Mouse (Mus musculus) liver, embryonic 13.5 days (tissue): ENCODE results near the gene Car1. TPM values are rescaled to one million over a fixed set of nuclear protein-coding genes. Genes with fewer than 3 reads are reported as not detected.
"Not testable (repeated sequence)": the region's sequence is repeated elsewhere in the genome, so short reads cannot be mapped to it uniquely, and the experiment has no call there.

Experiments
- ATAC-seq: fragments of 200-750 bp; cut with Nextera tagmentation; 2 replicates; pipeline ENCODE4 v1.8.0; 2017; ENCODE audit warnings: low read depth, mild to moderate bottlenecking, moderate number of reproducible peaks, moderate library complexity
- DNase-seq: peaks from one replicate; pipeline ENCODE4 v3.0.0; 2022
- H3K27ac ChIP-seq: fragments of 300-500 bp; sonication (generic); 2 replicates; pipeline ENCODE4 v1.5.1; 2015; ENCODE audit warnings: moderate library complexity, mild to moderate bottlenecking, inconsistent platforms
- H3K27me3 ChIP-seq: fragments of 300-500 bp; sonication (generic); 2 replicates; pipeline ENCODE4 v1.6.1; 2015; ENCODE audit warnings: mild to moderate bottlenecking, inconsistent platforms
- H3K36me3 ChIP-seq: fragments of 300-500 bp; sonication (generic); 2 replicates; pipeline ENCODE4 v1.6.1; 2015; ENCODE audit warnings: mild to moderate bottlenecking, inconsistent platforms
- H3K4me1 ChIP-seq: fragments of 300-500 bp; sonication (generic); replicated peaks from 2 replicates; pipeline ENCODE4 v1.6.1; 2015; ENCODE audit warnings: inconsistent platforms
- H3K4me2 ChIP-seq: fragments of 300-500 bp; sonication (generic); 2 replicates; pipeline ENCODE4 v1.6.1; 2015; ENCODE audit warnings: inconsistent platforms, mild to moderate bottlenecking, moderate library complexity
- H3K4me3 ChIP-seq: fragments of 300-500 bp; sonication (generic); replicated peaks from 2 replicates; pipeline ENCODE4 v1.5.1; 2015; ENCODE audit warnings: mild to moderate bottlenecking, inconsistent platforms
- H3K9ac ChIP-seq: fragments of 300-500 bp; sonication (generic); 2 replicates; pipeline ENCODE4 v1.6.1; 2015; ENCODE audit warnings: mild to moderate bottlenecking, inconsistent platforms
- H3K9me3 ChIP-seq: fragments of 300-500 bp; sonication (generic); replicated peaks from 2 replicates; pipeline ENCODE4 v1.6.1; 2016; ENCODE audit warnings: inconsistent platforms
- WGBS: fragments of 180-500 bp; shearing (Covaris S2); methylation state at CpG from one replicate; pipeline ENCODE4 v1.1.7; 2015; ENCODE audit not compliant: insufficient replicate concordance; 5-methylcytosine and 5-hydroxymethylcytosine counted together
- polyA plus RNA-seq: library from polyadenylated mRNA; unstranded; fragments of >200 nt; fragmentation: Nextera tagmentation; extraction: Ambion mirVana; gene quantifications from 2 replicates; pipeline ENCODE4 v1.2.1, GENCODE M21; 2015

The Car1 gene
- polyA plus RNA-seq, 1 experiment from 2014 or later: 29.0 TPM

DNA sequence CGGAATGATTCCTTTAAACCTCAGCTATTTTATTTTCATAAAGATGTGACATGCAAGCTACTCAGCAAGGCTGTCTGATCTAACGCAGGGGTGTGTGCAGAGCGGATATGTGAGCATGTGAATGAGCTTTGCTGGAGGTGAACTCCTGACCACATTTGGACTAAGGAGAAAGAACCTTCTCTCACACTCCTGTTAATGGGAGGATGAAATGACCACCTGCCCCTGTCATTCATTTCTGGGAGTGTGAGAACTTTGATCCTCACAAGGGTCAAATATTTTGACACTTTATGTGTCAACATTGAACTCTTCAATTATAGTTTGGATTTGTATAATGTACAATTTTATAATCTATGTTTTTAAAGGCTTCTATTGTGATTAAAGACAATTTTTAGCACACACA is 25.8 kb downstream of the Car1 start:
- H3K27me3 ChIP-seq, DNase-seq, H3K4me3 ChIP-seq, H3K4me1 ChIP-seq, H3K9me3 ChIP-seq, ATAC-seq, H3K27ac ChIP-seq, H3K36me3 ChIP-seq, H3K4me2 ChIP-seq, H3K9ac ChIP-seq: not testable (repeated sequence)
- 67% methylated on average over 3 of the region's 3 CpGs for WGBS

- no peak for ATAC-seq
- H3K9ac ChIP-seq: no peak overlapping the region
- H3K27me3 ChIP-seq: no peaks in the 10 kb centered on the region
- H3K4me2 ChIP-seq: no peak overlapping the region
- no peaks in the 10 kb centered on the region for H3K36me3 ChIP-seq
- H3K27ac ChIP-seq: no peak overlapping the region
- no peaks in the 10 kb centered on the region for H3K9me3 ChIP-seq
- H3K4me3 ChIP-seq: no peak overlapping the region
- WGBS: 64% methylated on average over 2 of the region's 2 CpGs
- no peak for DNase-seq
- H3K4me1 ChIP-seq: no peaks in the 10 kb centered on the region
Observed at GRCm38 (mm10) chr3:14780212-14780611, 28.0 kb downstream of the Car1 start.

DNA sequence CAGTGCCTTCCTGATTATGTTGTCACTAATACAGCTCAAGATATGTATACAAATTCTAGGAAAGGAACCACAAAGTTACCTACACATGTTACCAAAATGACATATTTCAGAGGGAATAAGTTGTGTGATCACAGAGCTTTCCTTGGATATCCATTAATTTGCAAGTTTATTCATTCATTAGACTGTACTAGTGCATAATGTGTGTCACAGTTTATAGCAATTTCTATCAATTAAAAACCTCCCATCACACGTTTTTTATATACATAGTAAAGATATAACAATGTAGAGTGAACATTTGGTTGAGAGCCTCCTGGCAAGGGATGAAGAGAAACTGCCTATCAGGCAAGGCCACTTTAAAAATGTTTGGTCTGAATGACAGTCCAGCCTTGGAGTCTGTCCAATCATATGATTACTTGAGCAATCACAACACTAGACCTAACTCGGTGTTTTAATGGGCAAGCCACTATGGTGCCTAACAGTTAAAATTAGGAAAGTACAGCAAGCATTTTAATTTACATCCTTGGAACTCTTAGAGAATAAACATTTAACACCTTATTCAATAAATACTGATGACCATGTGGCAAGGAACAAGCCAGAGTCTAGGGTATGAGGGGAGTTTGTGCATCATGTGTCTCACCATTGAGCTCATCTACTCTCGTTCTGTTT is 31.5 kb downstream of the Car1 start:
- not testable (repeated sequence) for H3K4me3 ChIP-seq, ATAC-seq, H3K9me3 ChIP-seq, H3K4me1 ChIP-seq, H3K9ac ChIP-seq, DNase-seq, H3K27me3 ChIP-seq, H3K4me2 ChIP-seq, H3K36me3 ChIP-seq, H3K27ac ChIP-seq
- WGBS: 60% methylated on average over 3 of the region's 3 CpGs

GRCm38 (mm10) chr3:14774539-14774938 is 33.6 kb downstream of the Car1 start:
- H3K27ac ChIP-seq, H3K4me1 ChIP-seq, ATAC-seq, H3K4me2 ChIP-seq, H3K36me3 ChIP-seq, H3K9me3 ChIP-seq, DNase-seq, H3K9ac ChIP-seq, H3K27me3 ChIP-seq, H3K4me3 ChIP-seq: not testable (repeated sequence)
- 62% methylated on average over 1 of the region's 1 CpGs for WGBS

DNA sequence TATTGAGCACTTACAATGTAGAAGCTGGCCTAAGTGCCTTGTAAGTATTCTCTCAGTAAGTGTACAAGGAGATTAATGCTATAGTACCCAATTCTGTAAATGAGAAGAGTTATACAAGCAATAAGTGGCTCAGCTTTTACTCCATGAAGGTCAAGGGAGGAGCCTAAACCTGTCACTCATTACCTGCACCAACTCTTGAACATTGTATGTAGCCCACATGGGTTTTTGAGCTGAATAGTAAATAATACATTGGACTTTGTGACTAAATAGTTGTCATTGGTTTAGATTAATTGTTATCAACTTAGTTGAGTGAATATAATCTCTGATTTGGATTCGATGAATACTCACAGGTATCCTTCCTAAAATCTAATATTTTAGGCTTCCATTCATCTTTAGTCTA is 35.7 kb downstream of the Car1 start:
- 78% methylated on average over 1 of the region's 1 CpGs for WGBS
- H3K4me1 ChIP-seq, H3K27me3 ChIP-seq, H3K27ac ChIP-seq, H3K4me2 ChIP-seq, H3K4me3 ChIP-seq, ATAC-seq, H3K9ac ChIP-seq, H3K36me3 ChIP-seq, DNase-seq, H3K9me3 ChIP-seq: not testable (repeated sequence)

GRCm38 (mm10) chr3:14764755-14765566 is 43.2 kb downstream of the Car1 start:
- 32% methylated on average over 2 of the region's 2 CpGs for WGBS
- H3K27ac ChIP-seq: no peak overlapping the region
- ATAC-seq (no peak), DNase-seq (no peak)
- H3K27me3 ChIP-seq: no peaks in the 10 kb centered on the region
- no peaks in the 10 kb centered on the region for H3K4me1 ChIP-seq
- no peak overlapping the region for H3K4me3 ChIP-seq
- H3K36me3 ChIP-seq: no peaks in the 10 kb centered on the region
- H3K9me3 ChIP-seq: no peaks in the 10 kb centered on the region
- no peak overlapping the region for H3K9ac ChIP-seq
- no peak overlapping the region for H3K4me2 ChIP-seq

DNA sequence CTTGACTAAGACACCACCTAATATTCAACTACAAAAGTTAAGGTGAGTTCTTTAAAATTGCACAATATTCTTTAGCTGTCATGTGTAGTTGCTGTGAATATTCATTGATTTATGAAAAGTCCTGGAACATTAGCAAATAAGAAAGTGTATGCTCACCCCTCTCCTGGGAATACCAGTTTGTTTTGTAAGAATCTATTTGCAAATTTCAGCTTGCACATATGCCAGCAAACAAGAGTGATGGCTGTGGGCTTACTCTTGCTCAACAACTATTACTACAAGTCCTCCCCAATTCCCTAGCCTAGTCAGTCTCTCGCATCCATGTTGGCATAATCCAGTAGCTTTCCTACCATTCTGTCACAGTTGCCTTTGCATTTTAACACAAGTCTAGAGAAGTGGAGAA is 52.5 kb downstream of the Car1 start:
- WGBS: 59% methylated on average over 1 of the region's 1 CpGs
- no peak overlapping the region for H3K27ac ChIP-seq
- no peaks in the 10 kb centered on the region for H3K36me3 ChIP-seq
- no peak overlapping the region for H3K4me3 ChIP-seq
- no peak for ATAC-seq
- H3K9ac ChIP-seq: no peak overlapping the region
- H3K4me1 ChIP-seq: no peaks in the 10 kb centered on the region
- H3K4me2 ChIP-seq: no peak overlapping the region
- no peak for DNase-seq
- H3K27me3 ChIP-seq: no peaks in the 10 kb centered on the region
- no peaks in the 10 kb centered on the region for H3K9me3 ChIP-seq

GRCm38 (mm10) chr3:14746041-14746440 is 62.1 kb downstream of the Car1 start:
- ATAC-seq (no peak), DNase-seq (no peak)
- no peak overlapping the region for H3K4me2 ChIP-seq
- H3K27me3 ChIP-seq: no peaks in the 10 kb centered on the region
- 66% methylated on average over 3 of the region's 3 CpGs for WGBS
- H3K9me3 ChIP-seq: no peaks in the 10 kb centered on the region
- H3K4me3 ChIP-seq: no peak overlapping the region
- H3K27ac ChIP-seq: no peak overlapping the region
- no peaks in the 10 kb centered on the region for H3K4me1 ChIP-seq
- no peak overlapping the region for H3K9ac ChIP-seq
- H3K36me3 ChIP-seq: no peaks in the 10 kb centered on the region

- Histone ChIP-seq H3K27me3 (no peaks in the 10 kb centered on the region), H3K27ac (no peak overlapping the region), H3K4me3 (no peak overlapping the region), H3K4me2 (no peak overlapping the region), H3K9me3 (no peaks in the 10 kb centered on the region), H3K9ac (no peak overlapping the region), H3K36me3 (no peaks in the 10 kb centered on the region), H3K4me1 (no peaks in the 10 kb centered on the region)
- WGBS: 61% methylated on average over 2 of the region's 2 CpGs
- ATAC-seq: no peak
- no peak for DNase-seq
Observed at GRCm38 (mm10) chr3:14738261-14738660, 69.9 kb downstream of the Car1 start.

DNA sequence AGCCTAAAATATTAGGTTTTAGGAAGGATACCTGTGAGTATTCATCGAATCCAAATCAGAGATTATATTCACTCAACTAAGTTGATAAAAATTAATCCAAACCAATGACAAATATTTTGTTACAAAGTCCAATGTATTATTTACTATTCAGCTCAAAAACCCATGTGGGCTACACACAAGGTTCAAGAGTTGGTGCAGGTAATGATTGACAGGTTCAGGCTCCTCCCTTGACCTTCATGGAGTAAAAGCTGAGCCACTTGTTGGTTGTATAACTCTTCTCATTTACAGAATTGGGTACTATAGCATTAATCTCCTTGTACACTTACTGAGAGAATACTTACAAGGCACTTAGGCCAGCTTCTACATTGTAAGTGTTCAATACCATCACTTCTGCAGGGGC is 80.7 kb downstream of the Car1 start:
- not testable (repeated sequence) for H3K9ac ChIP-seq, H3K4me1 ChIP-seq, H3K9me3 ChIP-seq, H3K27ac ChIP-seq, ATAC-seq, H3K36me3 ChIP-seq, H3K4me2 ChIP-seq, DNase-seq, H3K27me3 ChIP-seq, H3K4me3 ChIP-seq
- WGBS: 64% methylated on average over 1 of the region's 1 CpGs

DNA sequence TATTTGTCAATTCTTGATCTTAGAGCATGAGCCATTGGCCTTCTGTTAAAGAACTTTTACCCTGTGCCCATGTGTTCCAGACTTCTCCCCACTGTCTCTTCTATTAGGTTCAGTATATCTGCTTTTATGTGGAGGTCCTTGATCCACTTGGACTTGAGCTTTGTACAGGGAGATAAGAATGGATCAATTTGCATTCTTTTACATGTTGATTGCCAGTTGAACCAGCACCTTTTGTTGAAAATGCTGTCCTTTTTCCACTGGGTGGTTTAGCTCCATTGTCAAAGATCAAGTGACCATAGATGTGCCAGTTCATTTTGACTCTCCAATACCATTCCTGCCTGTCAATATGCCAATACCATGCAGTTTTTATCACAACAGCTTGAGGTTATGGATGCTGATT is 82.7 kb downstream of the Car1 start:
- H3K9me3 ChIP-seq, H3K4me2 ChIP-seq, H3K4me3 ChIP-seq, H3K9ac ChIP-seq, DNase-seq, H3K27me3 ChIP-seq, H3K4me1 ChIP-seq, H3K36me3 ChIP-seq, ATAC-seq, H3K27ac ChIP-seq: not testable (repeated sequence)
